ENCODE assay signal across 9 mouse cellular contexts in the genomic region with DNA sequence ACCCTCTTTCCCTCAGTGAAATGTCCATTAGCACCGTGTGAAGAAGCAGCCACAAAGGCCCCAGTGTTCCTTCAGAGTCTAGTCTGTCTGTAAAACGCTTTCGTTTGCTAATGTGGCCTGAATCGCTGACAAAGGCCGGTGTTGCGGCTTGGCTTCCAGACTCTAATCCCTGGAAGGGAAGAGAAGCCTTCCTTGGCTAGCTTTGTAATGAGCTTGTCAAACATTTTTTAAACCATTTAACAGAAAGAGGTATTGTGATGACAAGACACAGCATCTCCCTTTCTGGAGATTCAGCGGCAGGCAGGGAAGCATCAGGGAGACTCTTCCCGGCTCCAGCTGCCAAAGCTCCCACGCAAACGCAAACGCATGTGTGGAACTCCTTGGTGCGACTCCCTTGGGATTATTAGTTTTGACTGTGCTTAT.
A peak's percentile ranks its signal among the peaks of the same experiment; 100 is the strongest.
DNase-seq lines count a peak whose midpoint lies in the region; ATAC-seq and TF ChIP-seq lines count a peak whose summit lies in the region.
"Had no signal": no experiment of that assay in that cellular context is flagged by ENCODE, and none has a peak within 500 bp of the region (broad histone marks: within the 10 kb centered on the region; RNA-seq: fewer than 3 reads in every experiment).

No protein-coding gene starts in this region.

- H3K4me1 ChIP-seq in kidney, adult 2 months (ENCODE audit: control insufficient read depth, insufficient read depth, low read length), result peaks cover 3% of the 10 kb centered on the region
- peaks cover 9% of the 10 kb centered on the region for H3K4me1 ChIP-seq in limb, embryonic 13.5 days

- DNase-seq in adrenal gland, postnatal 10 days, result peak; percentile 8
- no peak for DNase-seq in adrenal gland, postnatal 36 days
- peak; percentile 31 for DNase-seq in cerebellum, adult 9-10 months
- DNase-seq in frontal cortex, adult 2 months (ENCODE audit: extremely low spot score in 1 of 2, low spot score in 1 of 2), result peak; percentile 20 to 53
- peak; percentile 52 for DNase-seq in kidney, adult 2 months
- DNase-seq in right cerebral cortex, postnatal 10 days (ENCODE audit: low spot score in 2 of 2), result peak; percentile 75 to 85

- H3K9me3 ChIP-seq in limb, embryonic 13.5 days, result no peaks in the 10 kb centered on the region

- H3K27me3 ChIP-seq in kidney, adult 2 months (replicated peaks; ENCODE audit: control insufficient read depth, insufficient read depth, low read length), result no peaks in the 10 kb centered on the region; the same call in 1 of the 2 replicates
- H3K27me3 ChIP-seq in limb, embryonic 13.5 days, result 0 out of 2 replicates have a peak, but pooled peaks cover 2% of the 10 kb centered on the region

- no peak overlapping the region for H3K9ac ChIP-seq in limb, embryonic 13.5 days

- H3K4me3 ChIP-seq in kidney, adult 2 months (ENCODE audit: insufficient read depth, low read depth, low read length), result peak overlapping the region; percentile 7; the same call in 1 of the 2 replicates
- H3K4me3 ChIP-seq in limb, embryonic 13.5 days, result peak overlapping the region; percentile 14; the same call in 1 of the 2 replicates

- no peaks in the 10 kb centered on the region for H3K36me3 ChIP-seq in kidney, adult 2 months (ENCODE audit: control insufficient read depth, insufficient read depth, low read length)
- no peaks in the 10 kb centered on the region for H3K36me3 ChIP-seq in limb, embryonic 13.5 days

- WGBS in kidney, adult 2 months, result 20% methylated on average over 12 of the region's 12 CpGs
- 24% methylated on average over 12 of the region's 12 CpGs for WGBS in limb, embryonic 13.5 days

- no peak for TF ChIP-seq POLR2A in kidney, adult 2 months (IDR thresholded peaks at IDR 0.05; ENCODE audit: low read depth, low read length)

- H3K27ac ChIP-seq in kidney, adult 2 months (ENCODE audit: insufficient read depth, low read depth, low read length), result peak overlapping the region; percentile 75
- no peak overlapping the region for H3K27ac ChIP-seq in limb, embryonic 13.5 days
- H3K27ac ChIP-seq: macrophage had no signal

- no peak for TF ChIP-seq CTCF in kidney, adult 2 months (conservative IDR thresholded peaks at IDR 0.05; ENCODE audit: insufficient read depth, insufficient read length, low read depth, low read length)

- no peak for ATAC-seq in limb, embryonic 13.5 days (ENCODE audit: low FRiP score, low read depth)
- no peak for ATAC-seq in megakaryocyte progenitor cell, adult 5-6 weeks (replicated peaks; ENCODE audit: poor library complexity)

- H3K4me2 ChIP-seq in limb, embryonic 13.5 days (replicated peaks), result peak overlapping the region; percentile 56

Comparison
In these comparisons a context has a peak if more than half of its experiments do, and no peak if none do; other contexts are left out.
1. DNase-seq: peak in adrenal gland, postnatal 10 days (single experiment), cerebellum, adult 9-10 months (single experiment), frontal cortex, adult 2 months (2 of 2), kidney, adult 2 months (single experiment) and right cerebral cortex, postnatal 10 days (2 of 2); none in adrenal gland, postnatal 36 days (0 of 2).